13 mouse cellular contexts compared by ENCODE assay signal in genomic region chr4:125929122-125929772, GRCm38 (mm10).
DNase-seq lines count a peak whose midpoint lies in the region; ATAC-seq and TF ChIP-seq lines count a peak whose summit lies in the region.
"Had no signal": no experiment of that assay in that cellular context is flagged by ENCODE, and none has a peak within 500 bp of the region (broad histone marks: within the 10 kb centered on the region; RNA-seq: fewer than 3 reads in every experiment).

No protein-coding gene starts in this region.

- peak; percentile 44; the same call in 1 of the 2 replicates for ATAC-seq in forebrain, embryonic 14.5 days
- ATAC-seq in forebrain, embryonic 11.5 days (replicated peaks; ENCODE audit: low FRiP score) = no peak
- ATAC-seq in midbrain, postnatal 0 days (ENCODE audit: low FRiP score) = no peak
- ATAC-seq in hindbrain, embryonic 12.5 days (ENCODE audit: low FRiP score) = peak; percentile 36; the same call in 1 of the 2 replicates

- H3K4me1 ChIP-seq in forebrain, embryonic 14.5 days (ENCODE audit: control insufficient read depth, insufficient read depth, low read length) = no peaks in the 10 kb centered on the region
- H3K4me1 ChIP-seq in forebrain, embryonic 11.5 days (replicated peaks; ENCODE audit: control insufficient read depth, insufficient read depth, low read length) = no peaks in the 10 kb centered on the region
- peaks cover 42% of the 10 kb centered on the region for H3K4me1 ChIP-seq in midbrain, embryonic 10.5 days
- no peaks in the 10 kb centered on the region for H3K4me1 ChIP-seq in midbrain, postnatal 0 days (ENCODE audit: insufficient read depth, low read length)
- H3K4me1 ChIP-seq in hindbrain, embryonic 12.5 days = peaks cover 60% of the 10 kb centered on the region
- H3K4me1 ChIP-seq: lung, embryonic 15.5 days had no signal

- no peak overlapping the region for H3K27ac ChIP-seq in forebrain, embryonic 14.5 days (ENCODE audit: low read depth, low read length)
- H3K27ac ChIP-seq in forebrain, embryonic 11.5 days (ENCODE audit: low read depth, low read length) = no peak overlapping the region
- peak overlapping the region; percentile 69; the same call in 1 of the 2 replicates for H3K27ac ChIP-seq in midbrain, embryonic 10.5 days (replicated peaks)
- H3K27ac ChIP-seq in midbrain, postnatal 0 days (ENCODE audit: low read depth, low read length) = no peak overlapping the region
- H3K27ac ChIP-seq in hindbrain, embryonic 12.5 days = peak overlapping the region; percentile 89
- H3K27ac ChIP-seq: lung, embryonic 15.5 days had no signal

- H3K4me3 ChIP-seq in forebrain, embryonic 14.5 days (ENCODE audit: low read depth, low read length) = no peak overlapping the region
- H3K4me3 ChIP-seq in forebrain, embryonic 11.5 days (ENCODE audit: low read depth, low read length) = no peak overlapping the region
- no peak overlapping the region for H3K4me3 ChIP-seq in midbrain, embryonic 10.5 days
- H3K4me3 ChIP-seq in midbrain, postnatal 0 days (ENCODE audit: low read depth, low read length) = no peak overlapping the region
- H3K4me3 ChIP-seq in hindbrain, embryonic 12.5 days = no peak overlapping the region
- H3K4me3 ChIP-seq: lung, embryonic 15.5 days had no signal

- no peak for TF ChIP-seq CTCF in midbrain, postnatal 0 days (IDR thresholded peaks at IDR 0.05)

- WGBS in forebrain, embryonic 14.5 days = 71% methylated on average over 17 of the region's 17 CpGs
- 69% methylated on average over 17 of the region's 17 CpGs for WGBS in forebrain, embryonic 11.5 days
- 71% methylated on average over 17 of the region's 17 CpGs for WGBS in midbrain, embryonic 10.5 days
- 70% methylated on average over 17 of the region's 17 CpGs for WGBS in midbrain, postnatal 0 days
- 60% methylated on average over 17 of the region's 17 CpGs for WGBS in hindbrain, embryonic 12.5 days

- no peaks in the 10 kb centered on the region for H3K36me3 ChIP-seq in forebrain, embryonic 14.5 days (ENCODE audit: control insufficient read depth, insufficient read depth, low read length)
- H3K36me3 ChIP-seq in forebrain, embryonic 11.5 days (ENCODE audit: control insufficient read depth, insufficient read depth, low read length) = no peaks in the 10 kb centered on the region
- H3K36me3 ChIP-seq in midbrain, embryonic 10.5 days = no peaks in the 10 kb centered on the region
- no peaks in the 10 kb centered on the region for H3K36me3 ChIP-seq in midbrain, postnatal 0 days (ENCODE audit: insufficient read depth, low read length)
- H3K36me3 ChIP-seq in hindbrain, embryonic 12.5 days = no peaks in the 10 kb centered on the region
- H3K36me3 ChIP-seq: lung, embryonic 15.5 days had no signal

- H3K4me2 ChIP-seq in forebrain, embryonic 14.5 days (ENCODE audit: low read length) = no peak overlapping the region
- H3K4me2 ChIP-seq in forebrain, embryonic 11.5 days (ENCODE audit: low read depth, low read length, severe bottlenecking) = no peak overlapping the region
- H3K4me2 ChIP-seq in midbrain, postnatal 0 days (ENCODE audit: low read depth, low read length, poor library complexity, severe bottlenecking) = no peak overlapping the region
- H3K4me2 ChIP-seq in hindbrain, embryonic 12.5 days (replicated peaks) = no peak overlapping the region
- H3K4me2 ChIP-seq: lung, embryonic 15.5 days had no signal

- DNase-seq in forebrain, embryonic 14.5 days (ENCODE audit: low spot score) = peak; percentile 49
- DNase-seq in forebrain, embryonic 11.5 days (ENCODE audit: low spot score) = no peak
- no peak for DNase-seq in midbrain, embryonic 10.5 days (ENCODE audit: low spot score)
- no peak for DNase-seq in midbrain, postnatal 0 days (ENCODE audit: low spot score)
- peak; percentile 43 to 53 for DNase-seq in B cell, adult 2 months
- DNase-seq in frontal cortex, postnatal 14 days (ENCODE audit: low spot score in 2 of 2) = no peak
- DNase-seq in ovary, postnatal 36 days (ENCODE audit: low spot score) = no peak
- DNase-seq: adrenal gland, postnatal 10 days; cerebellum, adult 11-12 months; kidney, postnatal 10 days; right cerebral cortex, postnatal 25 days had no signal

- no peaks in the 10 kb centered on the region for H3K27me3 ChIP-seq in forebrain, embryonic 14.5 days (replicated peaks; ENCODE audit: control insufficient read depth, insufficient read depth, low read length)
- H3K27me3 ChIP-seq in forebrain, embryonic 11.5 days (ENCODE audit: control insufficient read depth, insufficient read depth, low read length) = no peaks in the 10 kb centered on the region
- peaks cover 50% of the 10 kb centered on the region for H3K27me3 ChIP-seq in midbrain, embryonic 10.5 days (ENCODE audit: low read depth, poor library complexity, severe bottlenecking)
- H3K27me3 ChIP-seq in midbrain, postnatal 0 days (ENCODE audit: insufficient read depth, low read length) = peaks cover 3% of the 10 kb centered on the region; the same call in 1 of the 2 replicates
- H3K27me3 ChIP-seq in hindbrain, embryonic 12.5 days = 0 out of 2 replicates have a peak, but pooled peaks cover 2% of the 10 kb centered on the region

- H3K9me3 ChIP-seq in forebrain, embryonic 14.5 days (replicated peaks; ENCODE audit: control insufficient read depth, low read length) = no peaks in the 10 kb centered on the region
- no peaks in the 10 kb centered on the region for H3K9me3 ChIP-seq in forebrain, embryonic 11.5 days (ENCODE audit: control insufficient read depth, low read length)
- H3K9me3 ChIP-seq in midbrain, embryonic 10.5 days (replicated peaks) = no peaks in the 10 kb centered on the region
- no peaks in the 10 kb centered on the region for H3K9me3 ChIP-seq in midbrain, postnatal 0 days (ENCODE audit: low read length)
- H3K9me3 ChIP-seq in hindbrain, embryonic 12.5 days (replicated peaks) = no peaks in the 10 kb centered on the region
- H3K9me3 ChIP-seq: lung, embryonic 15.5 days had no signal

- no peak overlapping the region for H3K9ac ChIP-seq in forebrain, embryonic 14.5 days (ENCODE audit: low read length)
- no peak overlapping the region for H3K9ac ChIP-seq in forebrain, embryonic 11.5 days (ENCODE audit: low read length)
- H3K9ac ChIP-seq in midbrain, postnatal 0 days (replicated peaks; ENCODE audit: low read length, poor library complexity, severe bottlenecking) = no peak overlapping the region
- no peak overlapping the region for H3K9ac ChIP-seq in hindbrain, embryonic 12.5 days
- H3K9ac ChIP-seq: lung, embryonic 15.5 days had no signal

Comparison
In these comparisons a context has a peak if more than half of its experiments do, and no peak if none do; other contexts are left out.
1. ATAC-seq: peak in forebrain, embryonic 14.5 days (single experiment) and hindbrain, embryonic 12.5 days (single experiment); none in forebrain, embryonic 11.5 days (single experiment) and midbrain, postnatal 0 days (single experiment).
2. DNase-seq: peak in forebrain, embryonic 14.5 days (single experiment) and B cell, adult 2 months (2 of 2); none in forebrain, embryonic 11.5 days (single experiment), midbrain, embryonic 10.5 days (single experiment), midbrain, postnatal 0 days (single experiment), frontal cortex, postnatal 14 days (0 of 2) and ovary, postnatal 36 days (single experiment).
3. H3K27ac ChIP-seq: peak in midbrain, embryonic 10.5 days (single experiment) and hindbrain, embryonic 12.5 days (single experiment); none in forebrain, embryonic 14.5 days (single experiment), forebrain, embryonic 11.5 days (single experiment) and midbrain, postnatal 0 days (single experiment).